Mouse (Mus musculus) colon, adult 2 months (tissue): ENCODE data around the gene Igbp1b. TPM values are rescaled to one million over a fixed set of nuclear protein-coding genes. Genes with fewer than 3 reads are reported as not detected.

Experiments used
- polyA plus RNA-seq: library from polyadenylated mRNA; depleted of rRNA; stranded (reverse); fragments of >200 nt; gene quantifications from 2 replicates; pipeline ENCODE4 v1.2.3, GENCODE M21; 2012; rRNA removed

The Igbp1b gene
- polyA plus RNA-seq: not detected in 2 replicates

DNA sequence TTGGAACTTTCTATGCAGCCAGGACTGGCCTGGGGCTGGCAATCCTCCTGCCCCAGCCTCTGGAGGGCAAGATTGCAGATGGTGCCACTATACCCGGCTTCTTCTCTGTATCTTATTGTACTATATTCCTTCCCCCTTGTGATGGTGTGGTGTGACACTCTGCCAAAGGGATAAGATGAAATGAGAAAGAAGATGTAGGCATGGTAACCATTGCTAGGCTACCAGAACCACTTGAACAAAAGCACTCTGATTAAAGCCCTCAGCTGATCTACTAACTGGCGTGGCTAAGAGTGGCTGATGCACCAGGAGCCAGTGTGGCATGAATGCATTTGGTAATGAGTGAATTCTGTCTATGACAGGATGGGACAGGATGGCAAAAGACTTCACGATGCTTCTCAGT lies at the start of gene Igbp1b:
Gene Igbp1b (minus strand): TSS at position 29 of the 400 bp plus-strand sequence.

Other genes starting within 250 kb of the Igbp1b start
- 0.37 and 0.68 TPM in 2 replicates for gene Lmo3, start 76.6 kb downstream of the Igbp1b start, polyA plus RNA-seq